Mouse (Mus musculus) heart, postnatal 0 days (tissue): ENCODE results near the gene Gm11492. TPM values are rescaled to one million over a fixed set of nuclear protein-coding genes. Genes with fewer than 3 reads are reported as not detected.

Experiments used
- ATAC-seq: fragments of 200-750 bp; cut with Nextera tagmentation; 2 replicates; pipeline ENCODE4 v1.8.0; 2017; ENCODE audit warnings: low read depth, moderate number of reproducible peaks, moderate library complexity; ENCODE audit not compliant: insufficient read depth
- DNase-seq: peaks from one replicate; pipeline ENCODE4 v3.0.0-alpha.2; 2016; ENCODE audit warnings: low spot score
- H3K27ac ChIP-seq: fragments of 300-500 bp; sonication (generic); 2 replicates; pipeline ENCODE4 v1.5.1; 2014; ENCODE audit warnings: low read depth, mild to moderate bottlenecking
- H3K27me3 ChIP-seq: fragments of 300-500 bp; sonication (generic); 2 replicates; pipeline ENCODE4 v1.6.1; 2014; ENCODE audit warnings: low read length, mixed read lengths; ENCODE audit not compliant: control insufficient read depth, insufficient read depth
- H3K36me3 ChIP-seq: fragments of 300-500 bp; sonication (generic); replicated peaks from 2 replicates; pipeline ENCODE4 v1.6.1; 2014; ENCODE audit warnings: low read length, mixed read lengths; ENCODE audit not compliant: control insufficient read depth, insufficient read depth
- H3K4me1 ChIP-seq: fragments of 300-500 bp; sonication (generic); 2 replicates; pipeline ENCODE4 v1.6.1; 2014; ENCODE audit warnings: antibody characterized with exemption; ENCODE audit not compliant: control insufficient read depth, insufficient read depth
- H3K4me2 ChIP-seq: fragments of 300-500 bp; sonication (generic); 2 replicates; pipeline ENCODE4 v1.6.1; 2014; ENCODE audit warnings: low read depth, mild to moderate bottlenecking, low read length, moderate library complexity
- H3K4me3 ChIP-seq: fragments of 300-500 bp; sonication (generic); 2 replicates; pipeline ENCODE4 v1.5.1; 2014; ENCODE audit warnings: low read depth, low read length
- H3K9ac ChIP-seq: fragments of 300-500 bp; sonication (generic); replicated peaks from 2 replicates; pipeline ENCODE4 v1.6.1; 2014; ENCODE audit warnings: low read depth, low read length, mixed read lengths
- H3K9me3 ChIP-seq: fragments of 300-500 bp; sonication (generic); replicated peaks from 2 replicates; pipeline ENCODE4 v1.6.1; 2016; ENCODE audit warnings: low read length; ENCODE audit not compliant: control insufficient read depth
- CTCF ChIP-seq: IDR thresholded peaks from 2 replicates; pipeline ENCODE4 v1.5.1; 2016; ENCODE audit warnings: antibody characterized with exemption, control low read depth, low read depth
- EP300 ChIP-seq: IDR thresholded peaks from 2 replicates; pipeline ENCODE4 v1.6.1; 2016; ENCODE audit warnings: antibody characterized with exemption, low read depth
- WGBS: fragments of 180-500 bp; shearing (Covaris S2); extraction: QIAGEN DNeasy Blood & Tissue Kit; methylation state at CpG from one replicate; pipeline ENCODE4 v1.1.7; 2014; 5-methylcytosine and 5-hydroxymethylcytosine counted together
- polyA plus RNA-seq: library from polyadenylated mRNA; unstranded; fragments of >200 nt; fragmentation: Nextera tagmentation; extraction: Ambion mirVana; gene quantifications from 2 replicates; pipeline ENCODE4 v1.2.1, GENCODE M21; 2015
- total RNA-seq: library from RNA; depleted of rRNA; stranded (reverse); fragments of >200 nt; gene quantifications from 2 replicates; pipeline ENCODE4 v1.2.3, GENCODE M21; 2014; ENCODE audit warnings: low replicate concordance

The Gm11492 gene
- total and polyA plus RNA-seq, 2 experiments from 2014 or later, result not detected

GRCm38 (mm10) chr11:87596492-87596891 is 30.0 kb downstream of the Gm11492 start:
- Histone ChIP-seq H3K4me2 (peak overlapping the region; percentile 98; the same call in 1 of the 2 replicates), H3K4me1 (peaks cover 14% of the 10 kb centered on the region), H3K9ac (no peak overlapping the region), H3K36me3 (peaks cover 49% of the 10 kb centered on the region), H3K27me3 (no peaks in the 10 kb centered on the region), H3K27ac (no peak overlapping the region), H3K4me3 (no peak overlapping the region), H3K9me3 (no peaks in the 10 kb centered on the region)
- 57% methylated on average over 2 of the region's 2 CpGs for WGBS
- TF ChIP-seq EP300 (no peak), CTCF (no peak)
- ATAC-seq, result no peak
- no peak for DNase-seq

GRCm38 (mm10) chr11:87597061-87597460 is 30.6 kb downstream of the Gm11492 start:
- peaks cover 54% of the 10 kb centered on the region for H3K36me3 ChIP-seq
- peaks cover 14% of the 10 kb centered on the region for H3K4me1 ChIP-seq
- TF ChIP-seq CTCF (no peak), EP300 (no peak)
- no peak for ATAC-seq
- H3K27ac ChIP-seq, result no peak overlapping the region
- H3K27me3 ChIP-seq, result no peaks in the 10 kb centered on the region
- H3K9ac ChIP-seq, result no peak overlapping the region
- DNase-seq, result no peak
- H3K4me3 ChIP-seq, result no peak overlapping the region
- no peak overlapping the region for H3K4me2 ChIP-seq
- no peaks in the 10 kb centered on the region for H3K9me3 ChIP-seq

- Histone ChIP-seq H3K4me3 (no peak overlapping the region), H3K4me2 (no peak overlapping the region), H3K36me3 (peaks cover 75% of the 10 kb centered on the region), H3K9me3 (no peaks in the 10 kb centered on the region), H3K4me1 (peaks cover 9% of the 10 kb centered on the region), H3K9ac (no peak overlapping the region), H3K27me3 (no peaks in the 10 kb centered on the region), H3K27ac (no peak overlapping the region)
- 88% methylated on average over 13 of the region's 13 CpGs for WGBS
- DNase-seq, result no peak
- no peak for TF ChIP-seq CTCF
- no peak for TF ChIP-seq EP300
- ATAC-seq, result no peak
Observed at GRCm38 (mm10) chr11:87599395-87600089, 33.1 kb downstream of the Gm11492 start.

- H3K9me3 ChIP-seq, result no peaks in the 10 kb centered on the region
- H3K4me3 ChIP-seq, result no peak overlapping the region
- H3K4me1 ChIP-seq, result peaks cover 9% of the 10 kb centered on the region
- TF ChIP-seq EP300, result no peak
- no peak for TF ChIP-seq CTCF
- H3K4me2 ChIP-seq, result no peak overlapping the region
- DNase-seq (no peak), ATAC-seq (no peak)
- no peak overlapping the region for H3K9ac ChIP-seq
- H3K27me3 ChIP-seq, result no peaks in the 10 kb centered on the region
- H3K27ac ChIP-seq, result no peak overlapping the region
- WGBS, result 87% methylated on average over 10 of the region's 10 CpGs
- peaks cover 83% of the 10 kb centered on the region for H3K36me3 ChIP-seq
Observed at GRCm38 (mm10) chr11:87600322-87600853, 33.9 kb downstream of the Gm11492 start.

GRCm38 (mm10) chr11:87602234-87602633 is 35.8 kb downstream of the Gm11492 start:
- H3K36me3 ChIP-seq, result peaks cover 100% of the 10 kb centered on the region
- no peak for TF ChIP-seq CTCF
- TF ChIP-seq EP300, result no peak
- H3K27me3 ChIP-seq, result no peaks in the 10 kb centered on the region
- H3K27ac ChIP-seq, result no peak overlapping the region
- no peaks in the 10 kb centered on the region for H3K9me3 ChIP-seq
- no peak overlapping the region for H3K4me3 ChIP-seq
- no peak overlapping the region for H3K9ac ChIP-seq
- no peak for ATAC-seq
- DNase-seq, result no peak
- no peak overlapping the region for H3K4me2 ChIP-seq
- H3K4me1 ChIP-seq, result no peaks in the 10 kb centered on the region
- 93% methylated on average over 9 of the region's 9 CpGs for WGBS

- WGBS, result 100% methylated on average over 2 of the region's 2 CpGs
- ATAC-seq, result no peak
- peaks cover 100% of the 10 kb centered on the region for H3K36me3 ChIP-seq
Observed at GRCm38 (mm10) chr11:87603571-87603970, 37.1 kb downstream of the Gm11492 start.

More at GRCm38 (mm10) chr11:87603571-87603970, 37.1 kb downstream of the Gm11492 start:
- no peak overlapping the region for H3K4me2 ChIP-seq
- H3K27ac ChIP-seq, result no peak overlapping the region
- no peak for TF ChIP-seq EP300
- TF ChIP-seq CTCF, result no peak
- DNase-seq, result no peak
- no peak overlapping the region for H3K4me3 ChIP-seq
- H3K27me3 ChIP-seq, result no peaks in the 10 kb centered on the region
- no peak overlapping the region for H3K9ac ChIP-seq
- H3K4me1 ChIP-seq, result no peaks in the 10 kb centered on the region
- no peaks in the 10 kb centered on the region for H3K9me3 ChIP-seq
